Mouse (Mus musculus): ENCODE data around the gene Tesc. TPM values are rescaled to one million over a fixed set of nuclear protein-coding genes. Genes with fewer than 3 reads are reported as not detected.

Tesc gene
- polyA plus RNA-seq, 1 experiment: 6.1 TPM

DNA sequence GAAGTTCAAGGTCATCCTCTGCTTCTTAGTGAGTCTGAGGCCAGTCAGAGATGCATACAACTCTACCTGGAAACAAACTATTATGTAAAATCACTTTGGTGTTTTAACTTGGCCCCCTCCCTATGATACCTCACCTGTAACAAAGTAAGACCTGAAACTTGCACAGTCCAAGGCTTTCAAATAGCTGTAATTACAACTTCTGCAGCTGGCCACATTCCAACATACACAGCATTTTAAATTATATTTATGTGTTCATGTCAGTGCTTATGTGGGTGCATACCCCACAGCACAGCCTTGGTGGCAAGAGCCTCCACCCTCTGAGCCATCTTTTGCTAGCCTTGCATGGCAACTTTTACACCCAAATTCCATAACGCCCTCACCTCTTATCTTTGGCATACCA is 7.1 kb downstream of the Tesc start:
- Histone ChIP-seq H3K4me3 (replicated peaks; ENCODE audit: extremely low read depth, low read depth, low read length) (no peak overlapping the region), H3K4me1 (ENCODE audit: control insufficient read depth, insufficient read depth, low read length) (no peaks in the 10 kb centered on the region)
- 78% methylated on average over 1 of the region's 1 CpGs for WGBS
- no peak for TF ChIP-seq CTCF (IDR thresholded peaks at IDR 0.05; ENCODE audit: insufficient read depth, low read length)
- no peak for TF ChIP-seq POLR2A (IDR thresholded peaks at IDR 0.05; ENCODE audit: borderline replicate concordance, extremely low read depth, low read depth, low read length)
- no peak for DNase-seq

DNA sequence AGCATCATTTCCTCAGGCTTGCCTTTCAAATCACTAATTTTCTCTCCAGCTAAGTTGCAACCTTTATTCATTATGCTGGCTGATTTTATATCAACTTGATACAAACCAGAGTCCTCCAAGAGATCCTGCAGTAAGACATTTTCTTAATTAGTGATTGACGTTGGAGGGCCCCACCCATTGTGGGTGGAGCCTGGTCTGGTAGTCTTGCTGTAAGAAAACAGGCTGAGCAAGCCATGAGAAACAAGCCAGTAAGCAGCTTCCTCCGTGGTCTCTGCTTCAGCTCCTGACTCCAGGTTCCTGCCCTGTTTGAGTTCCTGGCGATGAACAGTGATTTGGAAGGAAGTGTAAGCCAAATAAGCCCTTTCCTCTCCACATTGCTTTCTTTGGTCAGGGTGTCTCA is 8.2 kb downstream of the Tesc start:
- Histone ChIP-seq H3K4me3 (replicated peaks; ENCODE audit: extremely low read depth, low read depth, low read length) (no peak overlapping the region), H3K4me1 (ENCODE audit: control insufficient read depth, insufficient read depth, low read length) (no peaks in the 10 kb centered on the region)
- no peak for TF ChIP-seq CTCF (IDR thresholded peaks at IDR 0.05; ENCODE audit: insufficient read depth, low read length)
- no peak for TF ChIP-seq POLR2A (IDR thresholded peaks at IDR 0.05; ENCODE audit: borderline replicate concordance, extremely low read depth, low read depth, low read length)
- 28% methylated on average over 3 of the region's 3 CpGs for WGBS
- DNase-seq: no peak

DNA sequence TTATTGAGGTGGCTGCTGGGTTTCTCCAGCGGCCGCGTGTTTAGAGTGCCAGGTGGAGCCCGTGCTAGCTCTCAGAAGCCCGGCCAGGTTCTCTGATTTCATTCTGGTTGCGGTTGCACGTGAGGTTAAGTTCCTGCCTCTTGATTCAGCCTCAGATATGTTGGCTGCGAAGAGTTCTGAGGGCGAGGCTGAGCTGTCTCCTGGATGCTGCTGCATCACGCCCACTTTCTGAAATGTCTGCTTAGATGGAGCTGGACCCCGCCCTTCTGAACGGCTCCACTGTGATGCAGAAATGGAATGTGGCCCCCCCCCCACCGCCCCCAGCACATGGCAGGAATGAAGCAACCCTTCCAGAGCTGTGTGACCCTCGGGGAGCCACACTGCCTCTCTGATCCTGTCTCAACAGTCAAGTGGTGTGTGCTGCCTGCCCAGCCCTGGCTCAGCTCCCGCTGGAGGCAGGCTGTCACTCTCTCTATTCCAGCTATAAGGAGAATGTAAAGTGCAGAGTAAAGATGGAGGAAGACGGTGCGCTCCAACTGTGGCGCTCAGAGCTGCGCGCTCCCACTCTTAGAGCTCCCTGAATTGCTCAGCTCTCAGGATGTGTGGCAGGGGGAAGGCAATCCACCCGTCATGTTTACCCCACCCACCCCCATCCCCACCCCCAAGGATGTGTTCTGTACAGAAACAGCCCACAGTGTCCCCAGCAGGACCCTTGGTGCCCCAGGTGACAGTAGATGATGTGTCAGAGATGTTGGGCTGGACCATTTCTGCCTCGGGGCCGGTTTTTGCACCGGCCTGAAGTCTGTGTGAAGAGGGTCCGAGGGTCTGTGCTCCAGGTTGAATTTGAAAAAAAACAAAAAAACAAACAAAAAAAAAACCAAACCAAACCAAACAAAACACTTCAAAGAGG is 9.6 kb downstream of the Tesc start:
- H3K4me3 ChIP-seq (replicated peaks; ENCODE audit: extremely low read depth, low read depth, low read length): no peak overlapping the region
- H3K4me1 ChIP-seq (ENCODE audit: control insufficient read depth, insufficient read depth, low read length): no peaks in the 10 kb centered on the region
- TF ChIP-seq POLR2A (IDR thresholded peaks at IDR 0.05; ENCODE audit: borderline replicate concordance, extremely low read depth, low read depth, low read length): no peak
- TF ChIP-seq CTCF (IDR thresholded peaks at IDR 0.05; ENCODE audit: insufficient read depth, low read length): no peak
- WGBS: 31% methylated on average over 25 of the region's 25 CpGs
- no peak for DNase-seq

GRCm38 (mm10) chr5:118037798-118038484 is 10.4 kb downstream of the Tesc start:
- DNase-seq: no peak
- WGBS: 15% methylated on average over 10 of the region's 10 CpGs
- no peaks in the 10 kb centered on the region for H3K4me1 ChIP-seq (ENCODE audit: control insufficient read depth, insufficient read depth, low read length)
- no peak overlapping the region for H3K4me3 ChIP-seq (replicated peaks; ENCODE audit: extremely low read depth, low read depth, low read length)
- TF ChIP-seq POLR2A (IDR thresholded peaks at IDR 0.05; ENCODE audit: borderline replicate concordance, extremely low read depth, low read depth, low read length) (no peak), CTCF (IDR thresholded peaks at IDR 0.05; ENCODE audit: insufficient read depth, low read length) (no peak)

GRCm38 (mm10) chr5:118039241-118039668 is 11.7 kb downstream of the Tesc start:
- 39% methylated on average over 12 of the region's 12 CpGs for WGBS
- no peak for DNase-seq
- Histone ChIP-seq H3K4me3 (replicated peaks; ENCODE audit: extremely low read depth, low read depth, low read length) (no peak overlapping the region), H3K4me1 (ENCODE audit: control insufficient read depth, insufficient read depth, low read length) (no peaks in the 10 kb centered on the region)
- no peak for TF ChIP-seq CTCF (IDR thresholded peaks at IDR 0.05; ENCODE audit: insufficient read depth, low read length)
- no peak for TF ChIP-seq POLR2A (IDR thresholded peaks at IDR 0.05; ENCODE audit: borderline replicate concordance, extremely low read depth, low read depth, low read length)

DNA sequence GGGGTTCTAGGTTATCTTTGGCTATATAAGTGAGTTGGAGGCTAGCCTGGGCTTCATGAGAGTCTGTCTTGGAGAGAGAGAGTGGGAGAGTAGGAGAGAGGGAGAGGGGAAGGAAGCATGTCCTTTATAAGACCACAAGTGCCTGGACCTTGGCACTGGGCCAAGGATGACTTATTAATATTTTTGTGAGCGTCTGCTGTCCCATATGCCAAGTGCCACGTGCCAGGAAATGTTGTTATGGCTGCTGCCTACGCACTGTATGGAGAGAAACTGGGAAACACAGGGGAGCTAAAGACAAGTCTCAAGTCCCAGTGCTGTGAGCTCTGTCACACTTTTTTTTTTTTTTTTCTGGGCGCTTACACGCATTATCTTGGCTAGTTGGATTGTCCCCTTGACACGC is 15.1 kb downstream of the Tesc start:
- no peak for TF ChIP-seq CTCF (IDR thresholded peaks at IDR 0.05; ENCODE audit: insufficient read depth, low read length)
- TF ChIP-seq POLR2A (IDR thresholded peaks at IDR 0.05; ENCODE audit: borderline replicate concordance, extremely low read depth, low read depth, low read length): no peak
- DNase-seq: no peak
- WGBS: 62% methylated on average over 6 of the region's 6 CpGs
- Histone ChIP-seq H3K4me3 (replicated peaks; ENCODE audit: extremely low read depth, low read depth, low read length) (no peak overlapping the region), H3K4me1 (ENCODE audit: control insufficient read depth, insufficient read depth, low read length) (no peaks in the 10 kb centered on the region)

GRCm38 (mm10) chr5:118043761-118044160 is 16.2 kb downstream of the Tesc start:
- TF ChIP-seq POLR2A (IDR thresholded peaks at IDR 0.05; ENCODE audit: borderline replicate concordance, extremely low read depth, low read depth, low read length) (no peak), CTCF (IDR thresholded peaks at IDR 0.05; ENCODE audit: insufficient read depth, low read length) (no peak)
- H3K4me1 ChIP-seq (ENCODE audit: control insufficient read depth, insufficient read depth, low read length): no peaks in the 10 kb centered on the region

GRCm38 (mm10) chr5:118044907-118045306 is 17.4 kb downstream of the Tesc start:
- no peak overlapping the region for H3K4me3 ChIP-seq (replicated peaks; ENCODE audit: extremely low read depth, low read depth, low read length)
- no peak for TF ChIP-seq CTCF (IDR thresholded peaks at IDR 0.05; ENCODE audit: insufficient read depth, low read length)
- TF ChIP-seq POLR2A (IDR thresholded peaks at IDR 0.05; ENCODE audit: borderline replicate concordance, extremely low read depth, low read depth, low read length): no peak
- 73% methylated on average over 6 of the region's 6 CpGs for WGBS
- no peaks in the 10 kb centered on the region for H3K4me1 ChIP-seq (ENCODE audit: control insufficient read depth, insufficient read depth, low read length)
- DNase-seq: no peak

More at GRCm38 (mm10) chr5:118043761-118044160, 16.2 kb downstream of the Tesc start:
- no peak overlapping the region for H3K4me3 ChIP-seq (replicated peaks; ENCODE audit: extremely low read depth, low read depth, low read length)
- DNase-seq: no peak
- 75% methylated on average over 4 of the region's 4 CpGs for WGBS

- WGBS: 75% methylated on average over 9 of the region's 9 CpGs
- H3K4me1 ChIP-seq (ENCODE audit: control insufficient read depth, insufficient read depth, low read length): no peaks in the 10 kb centered on the region
- no peak for DNase-seq
- no peak overlapping the region for H3K4me3 ChIP-seq (replicated peaks; ENCODE audit: extremely low read depth, low read depth, low read length)
- TF ChIP-seq POLR2A (IDR thresholded peaks at IDR 0.05; ENCODE audit: borderline replicate concordance, extremely low read depth, low read depth, low read length): no peak
- no peak for TF ChIP-seq CTCF (IDR thresholded peaks at IDR 0.05; ENCODE audit: insufficient read depth, low read length)
Measured at GRCm38 (mm10) chr5:118045385-118045784, 17.8 kb downstream of the Tesc start.

Data from lung, adult 2 months (tissue).